Mouse (Mus musculus): ENCODE data around the gene Hist1h2ap.
"Not testable (repeated sequence)": the region's sequence is repeated elsewhere in the genome, so short reads cannot be mapped to it uniquely, and the experiment has no call there.

- TF ChIP-seq CTCF, POLR2A (IDR thresholded peaks at IDR 0.05; ENCODE audit: extremely low read depth, insufficient read depth, low read length): not testable (repeated sequence)
These were observed 13.0 kb upstream of the Hist1h2ap start for GRCm38 (mm10) chr13:21846356-21846755.

Data from cortical plate, adult 2 months (tissue).